Mouse (Mus musculus): ENCODE results near the gene Parp4.

- TF ChIP-seq CTCF (IDR thresholded peaks at IDR 0.05; ENCODE audit: extremely low read depth, insufficient read depth, insufficient read length, insufficient replicate concordance) (no peak), POLR2A (IDR thresholded peaks at IDR 0.05; ENCODE audit: low read depth, low read length) (no peak)
Observed at GRCm38 (mm10) chr14:56647206-56647605, 71.8 kb downstream of the Parp4 start.

All from spleen, adult 2 months (tissue).